Mouse (Mus musculus): ENCODE measurements around the gene Pcsk1n.
"Not testable (repeated sequence)": the region's sequence is repeated elsewhere in the genome, so short reads cannot be mapped to it uniquely, and the experiment has no call there.

Pcsk1n gene

GRCm38 (mm10) chrX:7919601-7920383 is at the start of gene Pcsk1n:
Gene Pcsk1n (plus strand): TSS chrX:7919822.
- DNase-seq, result no peak

DNA sequence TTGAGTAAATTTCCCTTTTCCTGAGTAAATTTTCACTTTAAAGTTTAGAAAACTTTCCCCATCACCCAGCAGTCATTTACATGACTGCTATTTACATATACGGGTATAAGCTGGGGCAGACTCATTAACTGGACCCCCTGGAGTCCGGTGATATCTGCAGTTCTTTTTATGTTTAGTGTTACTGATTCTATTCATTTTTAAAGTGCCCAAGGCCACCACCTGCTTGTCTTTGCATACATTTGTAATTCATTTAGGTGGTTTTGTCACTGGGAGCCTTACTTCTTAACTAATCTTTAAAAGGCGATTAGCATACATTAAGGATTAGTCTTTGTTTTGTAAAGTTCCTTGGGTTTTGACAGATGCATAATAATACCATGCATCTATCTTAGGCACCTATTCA is 49.8 kb upstream of the Pcsk1n start:
- DNase-seq, result no peak

- DNase-seq, result peak; percentile 90
Observed at GRCm38 (mm10) chrX:7878007-7878419, 41.6 kb upstream of the Pcsk1n start, which contains the start of gene Pim2. Gene Pim2 (plus strand): TSS chrX:7878262.

GRCm38 (mm10) chrX:7878495-7878894 is 41.1 kb upstream of the Pcsk1n start:
- peak; percentile 41 for DNase-seq

DNA sequence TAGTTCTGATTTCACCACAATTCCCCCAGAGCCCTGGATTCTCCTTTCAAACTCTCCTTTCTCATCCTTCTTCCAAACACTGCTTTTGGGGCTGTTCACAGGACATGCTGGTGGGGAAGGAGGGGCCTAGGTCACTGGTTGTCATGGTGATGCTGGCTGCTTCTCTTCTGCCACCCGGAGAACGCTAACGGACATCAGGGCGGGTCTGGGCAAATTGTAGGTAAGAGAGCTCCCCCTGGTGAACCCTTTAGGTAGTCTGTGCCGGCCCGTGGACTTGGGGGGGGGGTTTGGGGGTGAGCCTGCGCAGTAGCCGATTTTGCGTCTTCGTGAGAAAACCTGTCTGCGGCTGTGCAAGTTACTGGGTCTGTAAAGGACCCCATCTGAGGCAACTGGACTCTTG is 39.8 kb upstream of the Pcsk1n start:
- peak; percentile 63 for DNase-seq

DNA sequence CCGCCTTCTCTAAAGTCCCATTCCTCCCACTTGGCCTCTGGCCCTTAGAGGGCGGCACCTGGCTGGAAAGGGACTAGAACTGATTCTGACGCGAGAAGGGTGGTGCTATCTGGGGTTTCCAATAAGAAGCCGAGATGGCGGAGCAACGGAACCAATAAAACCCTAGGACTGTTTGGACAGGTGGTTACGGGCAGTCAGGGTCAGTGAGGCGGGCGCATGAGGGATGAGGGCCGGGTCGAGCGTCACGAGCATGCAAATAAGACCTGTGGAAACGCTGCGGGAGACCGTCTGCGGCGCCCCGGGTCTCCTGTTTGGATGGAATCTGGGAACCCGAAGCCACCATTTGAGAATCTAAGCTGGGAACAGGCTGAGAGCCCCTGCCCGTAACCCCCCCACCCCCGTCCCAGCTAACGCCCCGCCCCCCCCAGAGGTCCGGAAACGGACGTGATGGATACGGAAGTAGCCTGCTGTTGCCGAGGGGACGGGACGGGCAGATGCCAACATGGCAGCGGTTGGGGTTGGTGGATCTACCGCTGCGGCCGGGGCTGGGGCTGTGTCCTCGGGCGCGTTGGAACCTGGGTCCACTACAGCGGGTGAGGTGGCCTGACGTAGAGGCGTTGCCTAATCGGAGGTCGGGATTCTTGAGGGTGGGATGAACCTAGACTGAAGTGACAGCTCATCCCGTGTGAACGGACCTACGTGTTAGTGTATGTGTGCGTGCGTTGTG is 35.6 kb upstream of the Pcsk1n start, which contains the start of gene Slc35a2:
TSS of gene Slc35a2 (plus strand) at position 188 of the 727 bp plus-strand sequence.
- peak; percentile 79 for DNase-seq

DNA sequence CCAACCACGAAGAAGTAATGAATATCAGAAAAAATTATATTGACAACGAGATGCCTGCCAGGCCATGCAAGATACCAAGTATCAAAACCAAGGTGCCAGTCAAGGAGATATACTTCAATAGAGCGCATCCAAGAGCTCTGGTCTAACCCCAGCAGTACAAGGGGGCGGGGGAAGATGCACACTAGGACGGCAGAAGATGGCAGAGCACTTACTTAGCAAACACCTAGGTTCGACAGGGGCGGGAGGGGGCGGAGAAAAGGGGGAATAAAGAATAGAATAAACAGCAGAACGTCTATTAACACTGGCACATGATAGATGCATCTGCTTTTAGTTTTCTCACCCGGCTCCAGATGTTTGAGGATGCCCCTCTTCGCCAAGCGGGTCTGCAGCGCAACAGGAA is 21.4 kb upstream of the Pcsk1n start:
- DNase-seq, result peak; percentile 29

GRCm38 (mm10) chrX:7898880-7899874 is 20.4 kb upstream of the Pcsk1n start, which contains the start of the genes Pqbp1 and Timm17b:
Gene Pqbp1 (minus strand): TSS chrX:7899269.
Gene Timm17b (plus strand): TSS chrX:7899357.
- peak; percentile 85 for DNase-seq

GRCm38 (mm10) chrX:7904441-7904840 is 15.2 kb upstream of the Pcsk1n start:
- DNase-seq, result no peak

DNA sequence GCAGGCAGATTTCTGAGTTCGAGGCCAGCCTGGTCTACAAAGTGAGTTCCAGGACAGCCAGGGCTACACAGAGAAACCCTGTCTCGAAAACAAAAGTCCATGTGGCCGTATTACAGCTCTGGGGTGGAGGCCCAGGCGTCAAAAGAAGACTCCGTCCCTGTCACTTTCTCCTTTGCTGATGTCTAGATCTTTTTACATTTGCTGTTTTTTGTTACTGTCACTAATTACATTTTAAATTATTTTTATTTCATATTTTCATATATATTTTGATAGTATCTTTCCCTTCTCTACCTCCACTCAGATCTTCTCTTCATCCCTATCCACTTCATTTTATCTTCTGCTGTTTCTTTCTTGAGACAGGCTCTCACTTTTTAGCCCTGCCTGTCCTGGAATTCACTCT is 11.9 kb upstream of the Pcsk1n start, which contains the start of gene Gm10491:
TSS of gene Gm10491 (minus strand) at position 101 of the 400 bp plus-strand sequence.
- DNase-seq, result no peak

GRCm38 (mm10) chrX:7909242-7909641 is 10.4 kb upstream of the Pcsk1n start, which contains the start of gene Gm10490:
Gene Gm10490 (plus strand): TSS chrX:7909542.
- not testable (repeated sequence) for DNase-seq

- no peak for DNase-seq
Observed at GRCm38 (mm10) chrX:7910473-7910872, 9.1 kb upstream of the Pcsk1n start.

DNA sequence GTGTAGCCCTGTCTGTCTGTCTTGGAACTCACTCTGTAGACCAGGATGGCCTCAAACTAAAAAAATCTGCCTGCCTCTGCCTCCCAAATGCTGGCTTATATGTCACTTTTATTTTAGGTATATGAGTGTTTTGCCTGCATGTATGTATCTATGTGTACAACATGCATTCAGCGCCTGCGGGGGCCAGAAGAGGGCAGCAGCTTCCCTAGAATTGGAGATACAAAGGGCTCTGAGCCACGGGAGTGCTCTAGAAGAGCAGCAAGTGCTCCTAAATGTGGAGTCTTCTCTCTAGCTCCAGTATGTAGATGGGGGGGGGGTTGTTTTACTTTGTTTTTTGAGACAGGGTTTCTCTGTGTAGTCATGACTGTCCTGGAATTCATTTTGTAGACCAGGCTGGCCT is 4.0 kb upstream of the Pcsk1n start:
- DNase-seq, result peak; percentile 49

GRCm38 (mm10) chrX:7917960-7918359 is 1.7 kb upstream of the Pcsk1n start:
- peak; percentile 13 for DNase-seq

- peak; percentile 45 for DNase-seq
Observed at GRCm38 (mm10) chrX:7922032-7922431, 2.4 kb downstream of the Pcsk1n start.

DNA sequence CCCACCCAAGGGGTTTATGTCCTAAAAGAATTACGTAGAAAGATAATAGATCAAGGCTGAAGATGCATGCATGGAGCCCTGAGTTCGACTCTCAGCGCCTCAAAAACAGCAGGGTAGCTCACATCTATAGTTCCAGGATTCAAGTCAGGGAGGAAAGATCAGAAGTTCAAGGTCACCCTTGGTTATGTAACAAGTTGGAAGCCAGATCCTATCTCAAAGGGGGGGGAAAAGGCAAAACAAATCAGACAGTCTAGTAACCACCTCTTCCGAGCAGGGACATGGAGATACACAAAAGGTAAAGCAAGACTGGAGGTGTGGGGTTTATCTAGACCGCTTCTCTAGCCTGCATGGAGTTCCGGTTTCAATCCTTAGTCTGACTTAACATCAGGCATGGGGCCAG is 6.6 kb downstream of the Pcsk1n start:
- DNase-seq, result no peak

DNA sequence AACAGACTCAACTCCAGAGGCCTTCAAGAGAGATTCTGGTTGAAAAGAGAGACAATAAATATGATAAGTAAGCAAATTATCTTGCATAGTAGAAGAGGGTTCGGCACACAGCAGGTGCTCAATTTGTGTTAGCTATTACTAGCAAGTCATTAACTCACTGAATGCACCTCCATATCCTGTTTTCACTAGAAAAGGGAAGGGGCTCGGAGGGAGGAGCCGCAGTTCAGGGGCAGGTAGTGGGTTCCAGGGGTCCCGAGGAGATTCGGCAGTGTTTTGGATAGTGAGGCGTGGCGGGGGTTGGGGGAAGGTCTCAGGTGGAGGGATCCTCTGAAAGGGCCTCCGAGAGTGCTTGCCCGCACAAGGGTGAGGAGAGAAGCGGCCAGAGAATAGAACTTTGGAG is 7.5 kb downstream of the Pcsk1n start:
- DNase-seq, result no peak

GRCm38 (mm10) chrX:7928270-7928790 is 8.7 kb downstream of the Pcsk1n start, which contains the start of gene Eras:
Gene Eras (minus strand): TSS chrX:7928607.
- no peak for DNase-seq

DNA sequence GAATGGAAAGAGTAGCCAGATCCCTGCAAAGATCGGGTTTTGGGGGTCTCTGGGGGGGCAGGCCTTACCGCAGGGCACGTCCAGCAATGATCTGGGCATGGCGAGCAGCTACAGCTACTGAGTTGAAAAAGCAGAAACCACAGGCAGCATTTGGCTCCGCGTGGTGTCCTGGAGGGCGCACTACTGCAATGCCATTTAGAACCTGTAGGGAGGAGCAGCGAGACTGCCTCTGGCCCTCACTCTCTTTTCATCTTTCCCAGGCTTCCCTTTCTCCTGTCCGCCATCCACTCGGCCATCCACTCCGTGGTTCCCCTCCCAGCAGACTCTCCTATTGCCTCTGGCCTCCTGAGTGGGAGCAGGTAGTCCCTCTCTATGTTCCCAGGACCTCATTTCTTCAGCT is 17.3 kb downstream of the Pcsk1n start:
- DNase-seq, result peak; percentile 20

DNA sequence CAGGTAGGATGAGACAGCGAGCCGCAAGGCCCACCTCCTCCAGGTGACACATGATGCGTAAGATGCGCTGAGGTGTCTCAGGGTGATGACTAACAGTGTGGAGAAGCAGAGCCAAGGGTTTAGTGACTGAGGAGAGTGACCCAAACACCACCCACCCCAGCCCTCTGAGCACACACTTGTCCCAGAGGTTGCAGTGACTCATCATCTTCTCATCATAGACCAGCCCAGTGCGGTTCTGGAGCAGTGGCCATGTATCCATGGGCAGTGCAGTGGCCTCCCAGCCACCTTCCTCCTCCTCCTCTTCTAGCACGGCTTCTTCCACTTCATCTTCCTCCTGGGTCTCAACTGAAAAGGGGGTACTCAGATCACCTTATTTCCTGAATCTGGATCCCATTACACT is 18.0 kb downstream of the Pcsk1n start:
- DNase-seq, result no peak

GRCm38 (mm10) chrX:7945618-7946017 is 26.0 kb downstream of the Pcsk1n start:
- no peak for DNase-seq

Measured in thymus, postnatal 4 days (tissue).